Mouse (Mus musculus): ENCODE results near the gene Efcab1.

GRCm38 (mm10) chr16:14884916-14885315, 21.5 kb upstream of the Efcab1 start:
- TF ChIP-seq POLR2A (IDR thresholded peaks at IDR 0.05; ENCODE audit: control insufficient read depth, extremely low read depth, insufficient read depth, low read length, poor library complexity) (no peak), CTCF (IDR thresholded peaks at IDR 0.05; ENCODE audit: borderline replicate concordance, control insufficient read depth, extremely low read depth, insufficient read depth, low read length, poor library complexity) (no peak)
